Mouse (Mus musculus): ENCODE data around the gene March1. TPM values are rescaled to one million over a fixed set of nuclear protein-coding genes. Genes with fewer than 3 reads are reported as not detected.

The March1 gene
- total and polyA plus RNA-seq, 2 experiments from 2014 or later: 50.4 to 52.5 TPM

GRCm38 (mm10) chr8:65966502-65967222 lies 349.0 kb downstream of the March1 start:
- 6% methylated on average over 10 of the region's 10 CpGs for WGBS
- Histone ChIP-seq H3K4me1 (ENCODE audit: insufficient read depth, low read length) (peaks cover 6% of the 10 kb centered on the region; the same call in 1 of the 2 replicates), H3K36me3 (ENCODE audit: insufficient read depth, low read length) (no peaks in the 10 kb centered on the region), H3K4me3 (ENCODE audit: low read depth, low read length) (no peak overlapping the region), H3K9ac (replicated peaks; ENCODE audit: low read length, poor library complexity, severe bottlenecking) (peak overlapping the region; percentile 39), H3K9me3 (ENCODE audit: low read length) (no peaks in the 10 kb centered on the region), H3K27ac (ENCODE audit: low read depth, low read length) (peak overlapping the region; percentile 9; the same call in 1 of the 2 replicates), H3K4me2 (ENCODE audit: low read depth, low read length, poor library complexity, severe bottlenecking) (peak overlapping the region; percentile 41), H3K27me3 (ENCODE audit: insufficient read depth, low read length) (no peaks in the 10 kb centered on the region)
- ATAC-seq (ENCODE audit: low FRiP score): peak; percentile 65; the same call in 1 of the 2 replicates
- peak; percentile 71 for DNase-seq (ENCODE audit: low spot score)
- TF ChIP-seq CTCF (IDR thresholded peaks at IDR 0.05): no peak

- WGBS: 24% methylated on average over 8 of the region's 8 CpGs
- Histone ChIP-seq H3K36me3 (ENCODE audit: insufficient read depth, low read length) (no peaks in the 10 kb centered on the region), H3K27ac (ENCODE audit: low read depth, low read length) (peak overlapping the region; percentile 7; the same call in 1 of the 2 replicates), H3K4me2 (ENCODE audit: low read depth, low read length, poor library complexity, severe bottlenecking) (no peak overlapping the region; the same call in none of the 2 replicates), H3K4me3 (ENCODE audit: low read depth, low read length) (no peak overlapping the region), H3K9ac (replicated peaks; ENCODE audit: low read length, poor library complexity, severe bottlenecking) (no peak overlapping the region), H3K27me3 (ENCODE audit: insufficient read depth, low read length) (no peaks in the 10 kb centered on the region), H3K4me1 (ENCODE audit: insufficient read depth, low read length) (peaks cover 6% of the 10 kb centered on the region; the same call in 1 of the 2 replicates), H3K9me3 (ENCODE audit: low read length) (no peaks in the 10 kb centered on the region)
- ATAC-seq (ENCODE audit: low FRiP score) (peak; percentile 34; the same call in 1 of the 2 replicates), DNase-seq (ENCODE audit: low spot score) (peak; percentile 39)
- no peak for TF ChIP-seq CTCF (IDR thresholded peaks at IDR 0.05)
Measured at GRCm38 (mm10) chr8:65967223-65967778, 349.6 kb downstream of the March1 start.

GRCm38 (mm10) chr8:65976905-65977304 lies 359.2 kb downstream of the March1 start:
- Histone ChIP-seq H3K4me3 (ENCODE audit: low read depth, low read length) (no peak overlapping the region), H3K9ac (replicated peaks; ENCODE audit: low read length, poor library complexity, severe bottlenecking) (no peak overlapping the region), H3K4me2 (ENCODE audit: low read depth, low read length, poor library complexity, severe bottlenecking) (no peak overlapping the region), H3K27me3 (ENCODE audit: insufficient read depth, low read length) (no peaks in the 10 kb centered on the region), H3K4me1 (ENCODE audit: insufficient read depth, low read length) (no peaks in the 10 kb centered on the region), H3K36me3 (ENCODE audit: insufficient read depth, low read length) (no peaks in the 10 kb centered on the region), H3K27ac (ENCODE audit: low read depth, low read length) (no peak overlapping the region), H3K9me3 (ENCODE audit: low read length) (no peaks in the 10 kb centered on the region)
- DNase-seq (ENCODE audit: low spot score) (no peak), ATAC-seq (ENCODE audit: low FRiP score) (0 out of 2 replicates have a peak, but pooled peaks have one; percentile 7)
- WGBS: 50% methylated on average over 5 of the region's 5 CpGs
- no peak for TF ChIP-seq CTCF (IDR thresholded peaks at IDR 0.05)

DNA sequence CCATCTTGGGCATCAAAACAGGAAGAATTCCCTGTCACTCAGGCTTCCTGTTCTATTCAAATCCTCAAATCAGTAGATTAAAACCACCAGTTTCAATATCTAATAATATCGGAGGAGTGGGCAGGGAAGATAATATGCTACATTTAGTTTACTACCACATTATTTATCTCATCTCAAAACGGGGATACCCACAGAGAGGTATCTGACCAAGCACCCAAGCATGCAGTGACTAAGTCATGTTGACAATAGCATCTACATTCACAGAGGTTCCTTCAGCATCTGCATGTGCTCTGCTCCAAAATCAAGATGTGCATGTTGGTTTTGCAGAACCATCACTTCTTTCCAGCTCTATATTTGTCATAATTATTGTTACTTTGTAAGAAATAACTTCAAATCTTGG lies 364.3 kb downstream of the March1 start:
- Histone ChIP-seq H3K4me2 (ENCODE audit: low read depth, low read length, poor library complexity, severe bottlenecking) (no peak overlapping the region), H3K4me1 (ENCODE audit: insufficient read depth, low read length) (no peaks in the 10 kb centered on the region), H3K36me3 (ENCODE audit: insufficient read depth, low read length) (no peaks in the 10 kb centered on the region), H3K9ac (replicated peaks; ENCODE audit: low read length, poor library complexity, severe bottlenecking) (no peak overlapping the region), H3K9me3 (ENCODE audit: low read length) (no peaks in the 10 kb centered on the region), H3K27me3 (ENCODE audit: insufficient read depth, low read length) (no peaks in the 10 kb centered on the region), H3K4me3 (ENCODE audit: low read depth, low read length) (no peak overlapping the region), H3K27ac (ENCODE audit: low read depth, low read length) (no peak overlapping the region)
- DNase-seq (ENCODE audit: low spot score) (no peak), ATAC-seq (ENCODE audit: low FRiP score) (no peak)
- no peak for TF ChIP-seq CTCF (IDR thresholded peaks at IDR 0.05)
- WGBS: 86% methylated on average over 2 of the region's 2 CpGs

- WGBS: 96% methylated on average over 1 of the region's 1 CpGs
- no peaks in the 10 kb centered on the region for H3K9me3 ChIP-seq (ENCODE audit: low read length)
- no peak for DNase-seq (ENCODE audit: low spot score)
- no peak for ATAC-seq (ENCODE audit: low FRiP score)
- no peaks in the 10 kb centered on the region for H3K27me3 ChIP-seq (ENCODE audit: insufficient read depth, low read length)
- no peaks in the 10 kb centered on the region for H3K36me3 ChIP-seq (ENCODE audit: insufficient read depth, low read length)
- no peak overlapping the region for H3K4me2 ChIP-seq (ENCODE audit: low read depth, low read length, poor library complexity, severe bottlenecking)
- H3K4me1 ChIP-seq (ENCODE audit: insufficient read depth, low read length): no peaks in the 10 kb centered on the region
- H3K9ac ChIP-seq (replicated peaks; ENCODE audit: low read length, poor library complexity, severe bottlenecking): no peak overlapping the region
- H3K27ac ChIP-seq (ENCODE audit: low read depth, low read length): no peak overlapping the region
- no peak for TF ChIP-seq CTCF (IDR thresholded peaks at IDR 0.05)
- no peak overlapping the region for H3K4me3 ChIP-seq (ENCODE audit: low read depth, low read length)
Measured at GRCm38 (mm10) chr8:65987665-65988064, 370.0 kb downstream of the March1 start.

DNA sequence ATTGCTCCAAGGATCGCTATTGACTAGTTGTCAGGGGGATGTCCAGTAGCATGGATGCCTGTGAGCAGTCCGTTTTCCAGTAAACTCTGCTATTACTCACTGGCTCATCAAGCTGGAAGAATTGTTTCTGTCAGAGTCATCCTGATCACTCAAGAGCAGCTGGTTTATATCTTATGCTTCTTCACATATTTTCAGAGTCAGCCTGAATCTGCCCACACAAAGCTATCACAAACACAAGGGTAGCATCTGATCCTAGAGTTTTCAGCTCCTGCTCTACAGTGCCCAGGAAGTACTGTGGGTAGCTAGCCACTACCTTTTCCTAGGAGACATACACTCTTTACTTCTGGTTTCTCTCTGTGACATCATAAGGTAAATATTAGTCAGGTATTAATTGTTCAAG lies 405.1 kb downstream of the March1 start:
- Histone ChIP-seq H3K27me3 (ENCODE audit: insufficient read depth, low read length) (no peaks in the 10 kb centered on the region), H3K27ac (ENCODE audit: low read depth, low read length) (no peak overlapping the region), H3K9me3 (ENCODE audit: low read length) (no peaks in the 10 kb centered on the region), H3K4me1 (ENCODE audit: insufficient read depth, low read length) (no peaks in the 10 kb centered on the region), H3K4me3 (ENCODE audit: low read depth, low read length) (no peak overlapping the region), H3K4me2 (ENCODE audit: low read depth, low read length, poor library complexity, severe bottlenecking) (no peak overlapping the region), H3K9ac (replicated peaks; ENCODE audit: low read length, poor library complexity, severe bottlenecking) (no peak overlapping the region), H3K36me3 (ENCODE audit: insufficient read depth, low read length) (no peaks in the 10 kb centered on the region)
- WGBS: 90% methylated on average over 2 of the region's 2 CpGs
- DNase-seq (ENCODE audit: low spot score) (no peak), ATAC-seq (ENCODE audit: low FRiP score) (no peak)
- no peak for TF ChIP-seq CTCF (IDR thresholded peaks at IDR 0.05)
